Mouse (Mus musculus) bone marrow, adult 2 months (tissue): ENCODE data around the gene 4833427G06Rik.

Experiments used
- CTCF ChIP-seq: fragments of 200-500 bp; IDR thresholded peaks from 2 replicates; pipeline ENCODE4 v1.5.1; 2011; ENCODE audit warnings: low read length, control low read depth; ENCODE audit not compliant: control insufficient read depth, insufficient read depth
- POLR2A ChIP-seq: fragments of 200-500 bp; IDR thresholded peaks from 2 replicates; pipeline ENCODE4 v1.6.1; 2011; ENCODE audit warnings: low read depth, mild to moderate bottlenecking, control low read depth, low read length, borderline replicate concordance; ENCODE audit not compliant: control insufficient read depth

DNA sequence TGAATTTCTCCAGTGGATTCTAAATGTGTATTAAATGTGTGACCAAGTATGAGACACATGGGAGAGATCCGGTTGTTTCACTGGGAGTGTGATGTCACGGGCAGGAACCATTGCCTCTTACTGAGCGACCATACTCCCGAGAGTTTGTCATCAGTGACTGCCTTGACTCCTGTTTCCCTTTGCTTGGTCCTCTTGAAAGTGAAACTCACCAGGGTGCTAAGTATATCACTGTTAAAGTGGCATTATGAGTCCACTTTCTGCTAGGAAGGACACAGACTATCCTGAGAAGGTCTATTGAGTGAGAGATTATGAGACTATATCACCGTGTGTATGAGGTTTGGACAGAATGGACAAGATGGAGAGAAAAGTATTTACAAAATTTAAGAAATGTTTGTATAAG, 20.3 kb downstream of the 4833427G06Rik start:
- TF ChIP-seq CTCF (no peak), POLR2A (no peak)
